Mouse (Mus musculus) adrenal gland, adult 18-20 months (tissue): Measurements from ENCODE around the gene Dixdc1. TPM values are rescaled to one million over a fixed set of nuclear protein-coding genes. Genes with fewer than 3 reads are reported as not detected.

Experiments
- DNase-seq, 2 experiments: peaks; one replicate each; pipeline ENCODE4 v3.0.0; 2021 to 2022; ENCODE audit warnings: low spot score in 2 of 2
- total RNA-seq, 2 experiments: library from RNA; stranded (reverse); gene quantifications; 1 replicate in 1 of 2; 2 replicates in 1 of 2; pipeline ENCODE4 v1.2.3; 2021

Gene Dixdc1
- total RNA-seq, 2 experiments from 2014 or later: 5.4 to 7.7 TPM

DNA sequence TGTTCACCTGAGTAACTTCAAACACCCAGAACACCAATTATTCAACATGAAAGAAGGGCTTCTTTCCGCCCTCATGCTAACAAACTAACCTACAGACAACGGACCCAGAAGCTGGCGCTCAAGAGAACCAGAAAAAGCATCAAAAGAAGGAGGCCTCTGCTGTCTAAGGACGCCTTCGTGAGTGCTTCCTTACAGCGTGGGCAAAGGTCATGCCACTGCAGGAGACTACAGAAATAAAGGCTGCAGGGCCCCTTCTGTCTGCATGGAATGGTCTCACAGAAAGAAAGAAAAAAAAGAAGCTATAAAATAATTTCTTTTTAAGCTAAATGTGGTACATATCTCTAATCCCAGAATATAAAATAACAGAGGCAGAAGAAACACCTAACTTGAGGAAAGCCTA lies 34.4 kb downstream of the Dixdc1 start:
- no peak for DNase-seq

DNA sequence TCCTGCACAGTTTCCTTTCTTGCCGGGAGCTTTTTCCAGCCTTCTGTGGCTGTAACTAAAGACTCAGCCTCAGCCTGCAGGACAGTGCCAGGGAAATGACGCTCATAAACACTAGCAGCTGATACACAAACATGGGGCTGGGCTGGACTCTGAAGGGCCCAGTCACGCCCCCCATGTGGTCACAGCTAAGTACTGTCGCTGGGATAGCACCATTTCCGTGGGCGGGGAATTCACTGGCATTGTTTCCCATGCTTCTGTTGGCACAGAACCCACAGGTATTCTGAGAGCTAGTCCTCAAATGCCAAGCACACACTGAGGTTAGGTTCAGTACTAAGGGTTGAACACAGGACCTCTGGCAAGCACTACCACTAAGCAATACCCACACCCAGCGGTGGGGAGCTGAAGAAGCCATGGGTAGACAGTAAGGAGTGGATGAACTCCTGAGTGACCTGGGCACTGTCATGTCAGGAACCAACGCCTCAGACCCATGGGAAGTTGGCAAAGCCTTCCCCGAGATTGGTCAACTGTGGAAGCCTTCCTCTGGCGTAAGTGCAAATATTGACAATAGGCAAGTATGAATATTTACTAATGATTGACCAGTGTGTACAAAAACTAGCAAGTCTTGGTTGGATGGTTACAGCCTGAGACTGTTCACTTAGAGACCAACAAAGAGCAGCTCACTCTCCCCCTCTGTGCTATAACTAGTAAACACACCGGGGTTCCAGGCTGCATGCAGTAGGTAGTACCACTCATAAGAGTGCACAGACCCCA lies 38.2 kb downstream of the Dixdc1 start:
- DNase-seq: no peak

DNA sequence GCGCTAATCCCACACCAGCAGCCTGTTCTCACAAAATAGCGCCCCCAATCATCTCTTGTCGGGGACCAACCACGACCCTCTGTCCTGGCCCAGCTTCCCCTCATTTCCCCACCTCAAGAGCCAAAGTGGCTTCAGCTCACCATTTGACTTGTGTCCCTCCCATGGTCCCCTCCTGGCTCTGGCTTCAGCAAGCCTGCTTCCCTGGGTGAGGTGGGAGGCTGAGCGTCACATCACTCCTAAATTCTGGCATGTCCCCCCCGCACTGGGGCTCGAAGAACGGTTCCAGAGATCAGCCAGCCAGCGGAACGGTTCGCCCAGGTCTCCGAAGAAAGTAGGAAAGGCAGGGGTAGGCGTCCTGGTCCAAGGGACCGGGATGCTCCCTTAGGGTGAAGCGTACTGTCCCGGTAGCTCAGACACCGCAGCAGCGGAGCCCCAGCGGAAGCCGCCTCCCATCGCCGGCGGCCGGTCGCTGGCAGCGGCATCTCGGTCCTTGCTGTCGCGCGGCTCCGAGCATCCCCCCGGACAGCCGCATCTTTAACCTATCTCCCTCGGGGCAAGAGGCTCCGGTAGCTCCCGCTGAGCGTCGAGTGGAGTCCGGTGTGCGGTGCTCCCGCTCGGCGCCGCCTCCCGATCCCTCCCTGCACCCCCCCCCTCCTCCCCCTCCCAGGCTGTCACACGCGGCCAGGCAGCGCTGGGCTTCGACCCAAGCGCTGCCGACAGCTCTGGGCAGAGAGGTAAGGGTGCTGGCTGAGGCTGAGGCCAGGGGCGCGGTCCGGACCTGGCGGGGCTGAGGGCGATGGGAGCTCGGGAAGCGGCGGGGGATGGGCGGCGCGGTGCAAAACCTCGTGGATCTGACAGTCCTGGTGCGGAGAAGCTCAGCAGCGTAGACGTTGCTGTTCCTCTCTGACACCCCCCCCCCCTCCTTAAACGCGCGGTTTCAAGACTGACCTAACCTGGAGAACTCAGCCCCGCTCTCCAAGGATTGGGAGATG lies 40.6 kb downstream of the Dixdc1 start:
- peak; percentile 44 to 49 for DNase-seq

DNA sequence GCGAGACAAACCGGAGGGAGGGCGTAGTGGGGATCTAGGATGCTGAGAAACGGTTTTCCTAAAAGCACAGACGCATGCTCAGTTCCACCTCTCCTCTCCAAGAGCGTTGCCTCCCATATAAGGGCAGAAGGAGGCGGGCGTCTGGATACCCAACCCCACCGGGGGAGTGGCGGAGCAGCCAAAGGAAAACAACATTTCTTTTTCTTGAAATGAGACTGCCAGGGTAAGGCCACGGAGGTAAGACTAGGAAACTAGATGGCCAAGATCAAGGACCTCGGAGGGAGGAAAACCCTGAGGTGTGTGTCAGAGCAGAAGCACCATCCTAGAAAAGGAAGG lies 41.6 kb downstream of the Dixdc1 start:
- DNase-seq: peak; percentile 56 to 57

- no peak for DNase-seq
Observed at GRCm38 (mm10) chr9:50696851-50697705, 42.2 kb downstream of the Dixdc1 start.

DNA sequence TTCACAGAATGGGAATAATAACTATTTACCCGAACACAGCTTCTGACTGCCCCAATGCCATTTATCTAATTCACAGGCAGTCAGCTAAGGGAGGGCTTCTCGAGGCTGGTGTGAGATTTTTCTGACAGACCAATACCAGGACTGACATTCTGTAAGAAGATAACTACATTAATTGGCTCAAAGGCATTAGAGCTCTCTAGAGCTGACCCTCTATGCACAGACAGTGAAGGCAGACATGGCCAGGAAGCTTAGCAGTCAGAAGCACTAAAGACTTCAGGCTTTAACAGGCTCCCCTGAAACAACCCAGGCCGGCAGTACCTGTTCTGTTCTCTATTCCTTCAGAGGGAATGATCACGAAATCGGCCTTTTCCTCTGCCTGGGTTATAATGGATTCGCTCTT lies 44.2 kb downstream of the Dixdc1 start:
- DNase-seq: no peak

- DNase-seq: no peak
Observed at GRCm38 (mm10) chr9:50693631-50694030, 45.7 kb downstream of the Dixdc1 start.

- no peak for DNase-seq
Observed at GRCm38 (mm10) chr9:50692626-50693580, 46.4 kb downstream of the Dixdc1 start.

DNA sequence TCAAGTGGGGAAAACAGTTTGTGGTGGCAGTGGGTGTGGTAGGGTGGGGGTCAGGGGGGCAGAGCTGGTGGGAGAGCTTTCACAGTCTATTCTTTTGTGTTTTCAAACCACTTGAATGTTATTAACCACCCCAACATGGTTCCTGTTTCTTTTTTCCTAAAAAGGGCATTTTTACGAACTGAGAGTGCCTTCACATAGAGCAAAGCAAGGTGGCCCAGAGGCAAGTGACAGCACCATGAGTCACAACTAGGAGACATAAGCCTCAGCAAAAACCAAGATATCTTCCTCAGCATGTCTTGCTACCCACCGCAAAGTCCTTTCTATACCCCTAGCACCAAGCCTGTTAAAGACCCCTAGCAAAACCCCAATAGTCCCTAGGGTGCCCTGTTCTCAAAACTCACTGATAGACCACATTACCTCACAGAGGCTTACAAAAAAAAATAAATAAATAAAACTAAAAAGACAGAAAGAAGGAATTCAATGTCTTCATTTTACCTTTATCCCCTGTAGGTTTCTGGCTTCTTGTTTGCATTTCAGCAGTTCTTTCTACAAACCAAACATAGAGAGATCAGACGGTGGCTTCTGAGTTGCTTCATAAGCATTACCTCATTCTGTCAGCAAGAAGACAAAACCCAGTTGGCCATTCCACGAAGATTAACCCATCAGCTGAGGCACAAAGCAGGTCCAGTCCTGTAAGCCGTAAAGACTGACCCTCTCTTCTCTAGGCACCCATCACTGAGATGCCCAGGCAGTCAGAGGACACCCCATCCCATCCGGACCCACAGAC lies 52.3 kb downstream of the Dixdc1 start:
- no peak for DNase-seq

DNA sequence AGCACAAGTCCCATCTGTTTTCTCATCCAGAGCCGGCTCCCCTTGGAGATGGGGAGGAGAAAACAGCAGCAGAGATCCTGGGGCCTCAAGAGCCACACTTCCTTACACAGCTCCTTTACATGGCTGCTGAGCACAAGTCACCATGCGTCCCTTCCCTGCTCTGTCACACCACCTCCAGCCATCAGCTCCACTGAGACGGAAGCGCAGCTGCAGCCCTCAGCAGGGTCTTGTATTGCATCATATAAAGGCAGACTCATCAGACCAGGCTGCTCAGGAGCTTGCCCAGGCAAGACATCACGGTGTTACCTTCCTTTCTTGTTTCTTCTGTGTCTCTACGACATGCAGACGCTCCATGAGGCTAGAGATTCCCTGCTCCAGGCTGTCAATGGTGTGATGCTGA lies 57.6 kb downstream of the Dixdc1 start:
- DNase-seq: no peak

- no peak for DNase-seq
Observed at GRCm38 (mm10) chr9:50679406-50679805, 59.9 kb downstream of the Dixdc1 start.

- no peak for DNase-seq
Observed at GRCm38 (mm10) chr9:50674771-50675170, 64.5 kb downstream of the Dixdc1 start.

DNA sequence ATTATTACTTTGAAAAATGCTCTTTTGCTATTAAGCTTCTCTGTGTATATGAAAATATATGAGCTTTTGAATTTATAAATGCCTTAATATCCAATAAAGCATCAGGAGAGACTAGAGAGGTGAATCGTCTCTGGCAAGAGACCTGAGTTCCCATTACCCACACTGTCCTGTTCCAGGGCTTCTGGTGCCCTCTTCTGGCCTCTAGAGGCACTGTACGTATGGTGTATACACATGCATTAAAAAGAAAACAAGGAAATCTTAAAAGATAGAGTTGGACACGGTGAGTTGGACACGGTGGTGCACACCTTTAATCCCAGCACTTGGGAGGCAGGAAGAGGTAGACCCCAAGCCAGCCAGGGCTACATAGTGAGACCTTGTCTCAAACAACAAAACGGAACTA lies 68.6 kb downstream of the Dixdc1 start:
- peak; percentile 42 to 50 for DNase-seq

DNA sequence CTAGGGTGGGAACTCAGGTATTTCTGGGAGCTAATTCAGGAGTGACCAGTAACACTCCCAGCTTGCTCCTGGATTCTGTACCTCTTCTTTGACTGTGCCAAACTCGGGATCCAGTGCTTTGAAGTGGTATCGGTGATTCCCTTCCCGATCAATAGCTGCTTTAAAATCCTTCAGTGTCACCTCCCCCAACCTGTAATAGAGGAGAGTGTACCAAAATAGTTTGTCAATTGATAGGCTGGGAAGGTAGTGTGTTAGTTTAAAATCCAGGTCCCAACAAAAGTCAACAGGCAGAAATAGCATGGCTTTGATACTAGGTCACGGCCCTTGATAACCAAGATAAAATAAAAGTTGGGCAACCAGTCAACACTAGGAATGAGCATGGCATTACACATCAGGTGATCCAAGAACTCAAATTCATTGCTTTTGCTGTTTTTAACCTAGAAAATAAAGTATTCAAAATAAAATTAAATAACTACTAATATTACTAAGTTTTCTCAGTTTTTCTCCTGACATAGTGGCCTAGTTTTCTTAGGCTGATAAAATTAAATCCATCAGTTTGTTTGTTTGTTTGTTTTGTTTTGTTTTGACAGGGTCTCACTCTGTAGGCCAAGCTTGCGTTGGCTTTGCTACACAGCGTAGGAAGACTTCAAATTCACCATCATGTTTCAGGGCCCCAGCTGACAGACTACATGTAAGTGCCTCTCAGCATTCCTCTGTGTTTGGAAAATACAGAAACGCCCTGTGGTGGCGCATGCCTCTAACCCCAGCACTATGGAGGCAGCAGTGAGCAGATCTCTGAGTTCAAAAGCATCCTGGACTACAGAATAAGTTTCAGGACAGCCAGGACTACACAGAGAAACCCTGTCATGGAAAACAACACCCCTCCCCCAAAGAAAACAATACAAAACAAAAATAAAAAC lies 71.5 kb downstream of the Dixdc1 start:
- no peak for DNase-seq

- no peak for DNase-seq
Observed at GRCm38 (mm10) chr9:50666442-50666841, 72.9 kb downstream of the Dixdc1 start.

DNA sequence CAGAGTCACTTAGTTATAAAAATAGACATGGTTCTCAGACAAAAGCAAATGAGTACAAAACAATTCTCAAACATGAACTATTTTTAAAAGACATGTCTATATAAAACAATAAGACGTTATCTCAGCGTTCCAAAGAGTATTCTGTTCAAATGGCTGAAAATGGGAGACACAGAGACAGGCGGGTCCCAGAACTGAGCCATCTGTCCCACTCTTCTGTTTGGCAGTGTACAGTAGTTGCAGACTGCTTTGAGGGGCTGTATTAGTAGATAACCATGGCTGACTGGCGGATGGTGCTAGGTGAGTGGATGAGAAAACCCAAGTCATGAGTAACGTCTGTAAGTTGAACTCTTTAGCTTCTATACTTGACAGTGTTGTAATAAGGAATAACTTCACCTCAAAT lies 74.5 kb downstream of the Dixdc1 start:
- no peak for DNase-seq

DNA sequence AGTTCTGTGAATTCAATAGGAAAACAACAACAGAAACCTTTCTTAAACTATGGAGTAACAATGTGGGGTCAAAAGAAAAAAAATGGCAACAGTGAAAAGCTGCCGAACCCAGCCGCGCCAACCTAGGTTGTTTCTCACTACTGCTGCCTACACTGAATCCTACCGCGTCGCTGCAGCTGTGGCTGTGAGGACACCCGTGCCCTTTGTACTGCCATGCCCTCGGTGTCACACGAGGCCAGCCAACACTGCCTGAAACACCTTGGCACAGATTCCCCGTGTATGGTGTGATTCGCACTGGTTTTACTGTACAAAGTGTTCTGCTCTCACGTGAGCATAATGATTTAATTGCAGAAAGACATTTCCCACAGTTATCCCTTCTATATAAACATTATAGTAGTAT lies 78.9 kb downstream of the Dixdc1 start:
- DNase-seq: peak; percentile 20 to 30
